ENCODE assay signal across 9 mouse cellular contexts in the genomic region with DNA sequence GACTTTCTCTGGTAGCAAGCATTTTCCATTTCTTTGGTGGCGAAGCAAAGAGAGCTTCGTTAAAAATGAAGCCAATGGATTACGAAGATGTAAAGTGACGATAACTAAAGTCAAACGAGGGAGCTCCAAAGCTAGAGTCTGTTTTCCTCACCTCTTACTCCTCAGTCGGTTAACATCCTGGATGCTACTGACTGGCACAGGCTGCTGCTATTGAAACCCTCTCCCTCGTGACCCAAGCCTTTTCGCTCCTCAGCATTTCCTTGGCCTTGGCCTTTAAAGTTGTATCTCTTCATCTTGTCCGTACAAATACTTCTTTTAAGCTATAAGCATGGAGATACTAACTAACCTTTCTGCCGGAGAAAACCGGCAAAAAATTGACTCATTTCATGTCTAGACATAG. TPM values are rescaled to one million over a fixed set of nuclear protein-coding genes. Genes with fewer than 3 reads are reported as not detected.
DNase-seq lines count a peak whose midpoint lies in the region; ATAC-seq lines count a peak whose summit lies in the region.
"Had no signal": no experiment of that assay in that cellular context is flagged by ENCODE, and none has a peak within 500 bp of the region (broad histone marks: within the 10 kb centered on the region; RNA-seq: fewer than 3 reads in every experiment).

No protein-coding gene starts in this region.

- intact Hi-C loops in heart, postnatal 14 days (cut with DNase I): loop anchor here (5.0 to 10.0 kb wide), 2 partner anchors 100 to 228 kb away; no protein-coding TSS in a partner anchor

- H3K27ac ChIP-seq in heart, embryonic 15.5 days: peak overlapping the region; percentile 91; the same call in 1 of the 2 replicates
- H3K27ac ChIP-seq in embryonic facial prominence, embryonic 12.5 days: no peak overlapping the region
- H3K27ac ChIP-seq in hindbrain, embryonic 11.5 days (ENCODE audit: low read depth, low read length): no peak overlapping the region
- H3K27ac ChIP-seq in limb, embryonic 15.5 days: peak overlapping the region; percentile 98; the same call in 1 of the 2 replicates
- H3K27ac ChIP-seq: macrophage had no signal

- DNase-seq in heart, postnatal 14 days: no peak
- DNase-seq in hindbrain, embryonic 11.5 days (ENCODE audit: low spot score): no peak
- no peak for DNase-seq in retina, embryonic 14.5 days (ENCODE audit: low spot score)
- no peak for DNase-seq in ovary, postnatal 14 days (ENCODE audit: low spot score)
- no peak for DNase-seq in right cerebral cortex, postnatal 4 days

- H3K9me3 ChIP-seq in heart, embryonic 15.5 days (replicated peaks): no peaks in the 10 kb centered on the region
- H3K9me3 ChIP-seq in embryonic facial prominence, embryonic 12.5 days: no peaks in the 10 kb centered on the region
- H3K9me3 ChIP-seq in hindbrain, embryonic 11.5 days (ENCODE audit: control insufficient read depth, low read length): no peaks in the 10 kb centered on the region
- no peaks in the 10 kb centered on the region for H3K9me3 ChIP-seq in limb, embryonic 15.5 days

- H3K9ac ChIP-seq in heart, embryonic 15.5 days: 0 out of 2 replicates have a peak overlapping the region, but pooled peaks have one; percentile 36
- no peak overlapping the region for H3K9ac ChIP-seq in embryonic facial prominence, embryonic 12.5 days
- H3K9ac ChIP-seq in hindbrain, embryonic 11.5 days (ENCODE audit: low read depth, low read length): no peak overlapping the region
- no peak overlapping the region for H3K9ac ChIP-seq in limb, embryonic 15.5 days

- peaks cover 21% of the 10 kb centered on the region for H3K4me1 ChIP-seq in heart, embryonic 15.5 days (replicated peaks)
- H3K4me1 ChIP-seq in embryonic facial prominence, embryonic 12.5 days: peaks cover 19% of the 10 kb centered on the region
- peaks cover 4% of the 10 kb centered on the region for H3K4me1 ChIP-seq in hindbrain, embryonic 11.5 days (replicated peaks; ENCODE audit: control insufficient read depth, insufficient read depth, low read length)
- H3K4me1 ChIP-seq in limb, embryonic 15.5 days: peaks cover 22% of the 10 kb centered on the region

- no peaks in the 10 kb centered on the region for H3K27me3 ChIP-seq in heart, embryonic 15.5 days
- H3K27me3 ChIP-seq in embryonic facial prominence, embryonic 12.5 days: no peaks in the 10 kb centered on the region
- H3K27me3 ChIP-seq in hindbrain, embryonic 11.5 days (ENCODE audit: control insufficient read depth, insufficient read depth, low read length): no peaks in the 10 kb centered on the region
- H3K27me3 ChIP-seq in limb, embryonic 15.5 days: no peaks in the 10 kb centered on the region

- WGBS in heart, embryonic 15.5 days: 62% methylated on average over 11 of the region's 11 CpGs
- 64% methylated on average over 11 of the region's 11 CpGs for WGBS in embryonic facial prominence, embryonic 12.5 days
- 66% methylated on average over 11 of the region's 11 CpGs for WGBS in hindbrain, embryonic 11.5 days
- 53% methylated on average over 11 of the region's 11 CpGs for WGBS in limb, embryonic 15.5 days

- H3K4me2 ChIP-seq in heart, embryonic 15.5 days: peak overlapping the region; percentile 90
- H3K4me2 ChIP-seq in embryonic facial prominence, embryonic 12.5 days (replicated peaks): peak overlapping the region; percentile 79
- H3K4me2 ChIP-seq in hindbrain, embryonic 11.5 days (replicated peaks; ENCODE audit: low read depth, low read length): peak overlapping the region; percentile 96; the same call in 1 of the 2 replicates
- H3K4me2 ChIP-seq in limb, embryonic 15.5 days: peak overlapping the region; percentile 86

- no peak for ATAC-seq in heart, embryonic 15.5 days (replicated peaks; ENCODE audit: insufficient number of reproducible peaks, insufficient read depth, low FRiP score, low read depth)
- ATAC-seq in embryonic facial prominence, embryonic 12.5 days (ENCODE audit: insufficient number of reproducible peaks, insufficient read depth, low FRiP score, low TSS enrichment): no peak
- no peak for ATAC-seq in hindbrain, embryonic 11.5 days (ENCODE audit: low FRiP score)
- ATAC-seq in limb, embryonic 15.5 days (ENCODE audit: insufficient number of reproducible peaks, low FRiP score, low TSS enrichment, low read depth): no peak

- H3K36me3 ChIP-seq in heart, embryonic 15.5 days: no peaks in the 10 kb centered on the region
- H3K36me3 ChIP-seq in embryonic facial prominence, embryonic 12.5 days: no peaks in the 10 kb centered on the region
- no peaks in the 10 kb centered on the region for H3K36me3 ChIP-seq in hindbrain, embryonic 11.5 days (ENCODE audit: control insufficient read depth, insufficient read depth, low read length)
- H3K36me3 ChIP-seq in limb, embryonic 15.5 days: no peaks in the 10 kb centered on the region

- peak overlapping the region; percentile 72 for H3K4me3 ChIP-seq in heart, embryonic 15.5 days
- no peak overlapping the region for H3K4me3 ChIP-seq in embryonic facial prominence, embryonic 12.5 days
- H3K4me3 ChIP-seq in hindbrain, embryonic 11.5 days (ENCODE audit: low read depth, low read length): no peak overlapping the region
- peak overlapping the region; percentile 94 for H3K4me3 ChIP-seq in limb, embryonic 15.5 days

RNA-seq across cellular contexts. Expression of a gene that starts 1.3 kb away (rescaled TPM):
- 28.2 and 31.0 TPM in 2 replicates for polyA plus RNA-seq in heart, embryonic 15.5 days (2015; fragmentation: Nextera tagmentation; extraction: Ambion mirVana)
- total RNA-seq in heart, postnatal 14 days (2021): 10 to 100 TPM; 16.7 to 19.9 TPM
- 41.9 and 51.8 TPM in 2 replicates for polyA plus RNA-seq in embryonic facial prominence, embryonic 12.5 days (2016; fragmentation: Nextera tagmentation; extraction: Ambion mirVana)
- polyA plus RNA-seq in hindbrain, embryonic 11.5 days (2014; fragmentation: Nextera tagmentation; extraction: Ambion mirVana): 17.7 and 19.9 TPM in 2 replicates
- polyA plus RNA-seq in limb, embryonic 15.5 days (2015; fragmentation: Nextera tagmentation; extraction: Ambion mirVana): 39.9 and 42.0 TPM in 2 replicates
- polyA plus RNA-seq: macrophage had no signal

Comparison
In these comparisons a context has a peak if more than half of its experiments do, and no peak if none do; other contexts are left out.
1. H3K27ac ChIP-seq: peak in heart, embryonic 15.5 days (single experiment) and limb, embryonic 15.5 days (single experiment); none in embryonic facial prominence, embryonic 12.5 days (single experiment) and hindbrain, embryonic 11.5 days (single experiment).
2. H3K4me3 ChIP-seq: peak in heart, embryonic 15.5 days (single experiment) and limb, embryonic 15.5 days (single experiment); none in embryonic facial prominence, embryonic 12.5 days (single experiment) and hindbrain, embryonic 11.5 days (single experiment).
3. Peak in every context shown above with its lines, with median percentiles within 50 percentile points of each other: H3K4me2 ChIP-seq.